Mouse (Mus musculus) megakaryocyte, embryonic 14.5 days (primary cell): ENCODE measurements at regions not wholly inside any gene's neighbourhood (a gene's known extent, or its start where the extent isn't known, plus 50 kb on each side); places are given as distances from the start of the nearest gene placed in this dataset.

Experiments used
- FLI1 ChIP-seq: IDR thresholded peaks from 2 replicates; pipeline ENCODE4 v1.6.1; 2012; ENCODE audit warnings: low read length, inconsistent platforms, mixed read lengths
- GATA1 ChIP-seq: IDR thresholded peaks from 3 replicates; pipeline ENCODE4 v1.6.1; 2012; ENCODE audit warnings: mixed read lengths, low read length, inconsistent platforms, borderline replicate concordance

GRCm38 (mm10) chr10:119135489-119135924 lies 104.3 kb downstream of the Cand1 start:
- TF ChIP-seq FLI1, result no peak
- no peak for TF ChIP-seq GATA1
